Mouse (Mus musculus) ES-E14 (cell line): ENCODE results near the gene Chd6.

Source experiments
- CHD2 ChIP-seq: IDR thresholded peaks from 2 replicates; pipeline ENCODE4 v1.6.1; 2014; ENCODE audit warnings: mild to moderate bottlenecking, low read depth, low read length, inconsistent platforms
- HCFC1 ChIP-seq: IDR thresholded peaks from 2 replicates; pipeline ENCODE4 v1.6.1; 2012; ENCODE audit warnings: low read length, inconsistent platforms, borderline replicate concordance; ENCODE audit not compliant: insufficient read depth
- MAFK ChIP-seq: IDR thresholded peaks from 2 replicates; pipeline ENCODE4 v1.6.1; 2014; ENCODE audit warnings: mild to moderate bottlenecking, low read depth, low read length, inconsistent platforms; ENCODE audit not compliant: insufficient read depth
- ZC3H11A ChIP-seq: IDR thresholded peaks from 2 replicates; pipeline ENCODE4 v1.6.1; 2012; ENCODE audit warnings: low read depth, mild to moderate bottlenecking, inconsistent platforms, low read length, borderline replicate concordance
- ZNF384 ChIP-seq: IDR thresholded peaks from 2 replicates; pipeline ENCODE4 v1.6.1; 2012; ENCODE audit warnings: low read depth, low read length, inconsistent platforms

GRCm38 (mm10) chr2:160982636-160983035 is 126.2 kb downstream of the Chd6 start:
- TF ChIP-seq CHD2 = no peak
- no peak for TF ChIP-seq HCFC1
- no peak for TF ChIP-seq ZNF384
- TF ChIP-seq MAFK = no peak
- no peak for TF ChIP-seq ZC3H11A
